Comparison of ENCODE assay signal across 8 mouse cellular contexts in genomic region chr3:54693056-54693415, GRCm38 (mm10). TPM values are rescaled to one million over a fixed set of nuclear protein-coding genes. Genes with fewer than 3 reads are reported as not detected.
A peak's percentile ranks its signal among the peaks of the same experiment; 100 is the strongest.
DNase-seq lines count a peak whose midpoint lies in the region; ATAC-seq and TF ChIP-seq lines count a peak whose summit lies in the region.
"Had no signal": no experiment of that assay in that cellular context is flagged by ENCODE, and none has a peak within 500 bp of the region (broad histone marks: within the 10 kb centered on the region; RNA-seq: fewer than 3 reads in every experiment).

No protein-coding gene starts in this region.

- no peak for TF ChIP-seq CTCF in thymus, adult 2 months (IDR thresholded peaks at IDR 0.05; ENCODE audit: borderline replicate concordance, control insufficient read depth, extremely low read depth, insufficient read depth, low read length, poor library complexity)
- TF ChIP-seq CTCF in liver, embryonic 14.5 days (IDR thresholded peaks at IDR 0.05; ENCODE audit: low read depth): no peak

- 0% methylated on average over 8 of the region's 8 CpGs for whole genome bisulfite sequencing in thymus, adult 2 months
- under 1% methylated on average over 8 of the region's 8 CpGs for WGBS in forebrain, embryonic 10.5 days
- WGBS in liver, embryonic 14.5 days (ENCODE audit: insufficient replicate concordance): 0% methylated on average over 8 of the region's 8 CpGs

- peak overlapping the region; percentile 81 for H3K27ac ChIP-seq in thymus, adult 2 months (ENCODE audit: control insufficient read depth, insufficient read depth, low read length)
- H3K27ac ChIP-seq in forebrain, embryonic 10.5 days: peak overlapping the region; percentile 91
- peak overlapping the region; percentile 91 for H3K27ac ChIP-seq in liver, embryonic 14.5 days

- ATAC-seq in liver, embryonic 14.5 days (ENCODE audit: insufficient read depth): no peak; the same call in 1 of the 2 replicates

- peak overlapping the region; percentile 85 for H3K4me2 ChIP-seq in liver, embryonic 14.5 days (ENCODE audit: low read depth)

- H3K27me3 ChIP-seq in thymus, adult 2 months (ENCODE audit: control insufficient read depth, insufficient read depth, low read length): no peaks in the 10 kb centered on the region
- H3K27me3 ChIP-seq in forebrain, embryonic 10.5 days (ENCODE audit: poor library complexity, severe bottlenecking): no peaks in the 10 kb centered on the region
- H3K27me3 ChIP-seq in liver, embryonic 14.5 days (ENCODE audit: control insufficient read depth, insufficient read depth, low read length): no peaks in the 10 kb centered on the region

- TF ChIP-seq POLR2A in thymus, adult 2 months (IDR thresholded peaks at IDR 0.05; ENCODE audit: control insufficient read depth, extremely low read depth, insufficient read depth, low read length, poor library complexity): no peak

- H3K9me3 ChIP-seq in forebrain, embryonic 10.5 days: no peaks in the 10 kb centered on the region
- H3K9me3 ChIP-seq in liver, embryonic 14.5 days (ENCODE audit: control insufficient read depth, low read length): no peaks in the 10 kb centered on the region

- no peak for TF ChIP-seq EP300 in liver, embryonic 14.5 days (IDR thresholded peaks at IDR 0.05; ENCODE audit: low read depth)

- H3K4me3 ChIP-seq in thymus, adult 2 months (ENCODE audit: control insufficient read depth, insufficient read depth, low read length): peak overlapping the region; percentile 60
- peak overlapping the region; percentile 83 for H3K4me3 ChIP-seq in forebrain, embryonic 10.5 days
- H3K4me3 ChIP-seq in liver, embryonic 14.5 days (ENCODE audit: insufficient read depth in 1 of 2, low read depth in 2 of 2, low read length in 2 of 2): peak overlapping the region; percentile 62 to 95

- H3K9ac ChIP-seq in liver, embryonic 14.5 days (replicated peaks): peak overlapping the region; percentile 82

- H3K36me3 ChIP-seq in thymus, adult 2 months (ENCODE audit: control insufficient read depth, insufficient read depth, low read length): peaks cover 16% of the 10 kb centered on the region
- peaks cover 36% of the 10 kb centered on the region for H3K36me3 ChIP-seq in forebrain, embryonic 10.5 days (replicated peaks)
- H3K36me3 ChIP-seq in liver, embryonic 14.5 days (replicated peaks; ENCODE audit: control insufficient read depth, insufficient read depth, low read depth): peaks cover 8% of the 10 kb centered on the region

- no peak for DNase-seq in thymus, adult 2 months
- no peak for DNase-seq in thymus, postnatal 4 days
- no peak for DNase-seq in forebrain, embryonic 10.5 days (ENCODE audit: extremely low spot score, low spot score)
- peak; percentile 6 to 49 (median 22) for DNase-seq in liver, embryonic 14.5 days (ENCODE audit: low read depth in 3 of 3, low spot score in 3 of 3)
- no peak for DNase-seq in left cerebral cortex, adult 8-10 months (ENCODE audit: low spot score in 2 of 2)
- no peak for DNase-seq in right cerebral cortex, postnatal 4 days
- DNase-seq in right cerebral cortex, postnatal 36 days (ENCODE audit: low spot score in 2 of 2): no peak

- H3K4me1 ChIP-seq in thymus, adult 2 months (replicated peaks; ENCODE audit: control insufficient read depth, insufficient read depth, low read length): no peaks in the 10 kb centered on the region
- H3K4me1 ChIP-seq in forebrain, embryonic 10.5 days: peaks cover 12% of the 10 kb centered on the region; the same call in 1 of the 2 replicates
- H3K4me1 ChIP-seq in liver, embryonic 14.5 days (replicated peaks; ENCODE audit: control insufficient read depth in 2 of 2, insufficient read depth in 2 of 2, low read length in 1 of 2): peaks cover 5% of the 10 kb centered on the region in 2 experiments

RNA-seq across cellular contexts. Expression of gene Supt20, which starts 0.4 kb away (rescaled TPM):
- polyA plus RNA-seq in thymus, adult 2 months (2012; rRNA removed): 103 and 117 TPM in 2 replicates
- 101 and 105 TPM in 2 replicates for polyA plus RNA-seq in forebrain, embryonic 10.5 days (2016; fragmentation: Nextera tagmentation; extraction: Ambion mirVana)
- polyA plus RNA-seq in liver, embryonic 14.5 days (2012; rRNA removed): 22.3 and 23.5 TPM in 2 replicates
- polyA plus RNA-seq in liver, embryonic 14.5 days (2014; fragmentation: Nextera tagmentation; extraction: Ambion mirVana): 23.9 and 24.6 TPM in 2 replicates
- 10 to 100 TPM; 38.4 to 46.3 (median 41.1) TPM for total RNA-seq in left cerebral cortex, adult 8-10 months (2022)

RNA-seq across cellular contexts. Expression of gene Gm21958, which starts 21.1 kb away (rescaled TPM):
- not detected in 2 replicates for polyA plus RNA-seq in thymus, adult 2 months (2012; rRNA removed)
- 0.47 TPM in 1 of 2 replicates, not detected in the other for polyA plus RNA-seq in forebrain, embryonic 10.5 days (2016; fragmentation: Nextera tagmentation; extraction: Ambion mirVana)
- polyA plus RNA-seq in liver, embryonic 14.5 days (2012; rRNA removed): not detected in 2 replicates
- polyA plus RNA-seq in liver, embryonic 14.5 days (2014; fragmentation: Nextera tagmentation; extraction: Ambion mirVana): not detected in 2 replicates
- total RNA-seq in left cerebral cortex, adult 8-10 months (2022): not detected
- total RNA-seq: gastrocnemius, postnatal 36 days had no signal

RNA-seq across cellular contexts. Expression of gene Exosc8, which starts 42.2 kb away (rescaled TPM):
- polyA plus RNA-seq in thymus, adult 2 months (2012; rRNA removed): 73.9 and 76.4 TPM in 2 replicates
- 196 and 206 TPM in 2 replicates for polyA plus RNA-seq in forebrain, embryonic 10.5 days (2016; fragmentation: Nextera tagmentation; extraction: Ambion mirVana)
- 45.6 and 64.1 TPM in 2 replicates for polyA plus RNA-seq in liver, embryonic 14.5 days (2012; rRNA removed)
- polyA plus RNA-seq in liver, embryonic 14.5 days (2014; fragmentation: Nextera tagmentation; extraction: Ambion mirVana): 84.5 and 89.8 TPM in 2 replicates
- 10 to 100 TPM; 31.9 to 36.9 (median 34.7) TPM for total RNA-seq in left cerebral cortex, adult 8-10 months (2022)

RNA-seq across cellular contexts. Expression of gene Alg5, which starts 42.3 kb away (rescaled TPM):
- 13.2 and 15.7 TPM in 2 replicates for polyA plus RNA-seq in thymus, adult 2 months (2012; rRNA removed)
- 40.8 and 42.6 TPM in 2 replicates for polyA plus RNA-seq in forebrain, embryonic 10.5 days (2016; fragmentation: Nextera tagmentation; extraction: Ambion mirVana)
- 8.2 and 12.2 TPM in 2 replicates for polyA plus RNA-seq in liver, embryonic 14.5 days (2012; rRNA removed)
- 25.4 and 29.3 TPM in 2 replicates for polyA plus RNA-seq in liver, embryonic 14.5 days (2014; fragmentation: Nextera tagmentation; extraction: Ambion mirVana)
- 10 to 100 TPM; 13.7 to 23.2 (median 20.4) TPM for total RNA-seq in left cerebral cortex, adult 8-10 months (2022)

Comparison
In these comparisons a context has a peak if more than half of its experiments do, and no peak if none do; other contexts are left out.
1. DNase-seq: peak in liver, embryonic 14.5 days (3 of 3); none in thymus, adult 2 months (single experiment), thymus, postnatal 4 days (single experiment), forebrain, embryonic 10.5 days (single experiment), left cerebral cortex, adult 8-10 months (0 of 2), right cerebral cortex, postnatal 4 days (single experiment) and right cerebral cortex, postnatal 36 days (0 of 2).
2. Peak in every context shown above with its lines, with median percentiles within 50 percentile points of each other: H3K27ac ChIP-seq and H3K4me3 ChIP-seq.